ENCODE assay signal across 8 mouse cellular contexts in the genomic region with DNA sequence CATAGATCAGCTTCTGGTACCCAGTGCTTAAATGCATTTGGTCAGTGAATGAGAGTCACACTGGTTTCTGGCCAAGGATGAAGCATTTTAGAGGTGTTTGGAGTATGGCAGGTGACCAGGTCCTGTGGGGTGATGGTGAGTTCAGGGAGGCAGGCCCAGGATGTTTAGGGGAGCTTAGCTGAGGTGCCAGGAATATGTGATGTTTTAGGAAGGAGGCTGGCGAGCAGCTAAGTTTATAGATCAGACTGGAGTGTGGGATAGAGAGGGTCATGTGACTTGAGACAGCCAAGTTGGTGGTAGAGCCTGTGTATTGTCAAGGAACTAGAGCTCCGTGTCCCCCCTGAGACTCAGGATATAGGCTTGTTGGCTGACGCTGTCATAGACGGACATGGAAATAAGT. TPM values are rescaled to one million over a fixed set of nuclear protein-coding genes. Genes with fewer than 3 reads are reported as not detected.
DNase-seq lines count a peak whose midpoint lies in the region; ATAC-seq and TF ChIP-seq lines count a peak whose summit lies in the region.

No protein-coding gene starts in this region.

- peaks cover 41% of the 10 kb centered on the region for H3K4me1 ChIP-seq in heart, embryonic 12.5 days (replicated peaks)
- H3K4me1 ChIP-seq in E14TG2a.4 (replicated peaks; ENCODE audit: low read depth, low read length) = peaks cover 83% of the 10 kb centered on the region
- H3K4me1 ChIP-seq in forebrain, embryonic 14.5 days (ENCODE audit: control insufficient read depth, insufficient read depth, low read length) = peaks cover 18% of the 10 kb centered on the region
- H3K4me1 ChIP-seq in liver, embryonic 15.5 days (replicated peaks) = peaks cover 80% of the 10 kb centered on the region

- peak overlapping the region; percentile 94; the same call in 1 of the 2 replicates for H3K9ac ChIP-seq in heart, embryonic 12.5 days
- peak overlapping the region; percentile 88; the same call in 1 of the 2 replicates for H3K9ac ChIP-seq in forebrain, embryonic 14.5 days (ENCODE audit: low read length)
- peak overlapping the region; percentile 90 for H3K9ac ChIP-seq in liver, embryonic 15.5 days

- no peaks in the 10 kb centered on the region for H3K9me3 ChIP-seq in heart, embryonic 12.5 days (replicated peaks)
- H3K9me3 ChIP-seq in E14TG2a.4 (ENCODE audit: low read length) = no peaks in the 10 kb centered on the region
- no peaks in the 10 kb centered on the region for H3K9me3 ChIP-seq in forebrain, embryonic 14.5 days (replicated peaks; ENCODE audit: control insufficient read depth, low read length)
- H3K9me3 ChIP-seq in liver, embryonic 15.5 days (replicated peaks) = no peaks in the 10 kb centered on the region

- H3K27me3 ChIP-seq in heart, embryonic 12.5 days (replicated peaks) = no peaks in the 10 kb centered on the region
- peaks cover 5% of the 10 kb centered on the region; the same call in 1 of the 2 replicates for H3K27me3 ChIP-seq in E14TG2a.4 (ENCODE audit: insufficient read depth, low read length)
- H3K27me3 ChIP-seq in forebrain, embryonic 14.5 days (replicated peaks; ENCODE audit: control insufficient read depth, insufficient read depth, low read length) = no peaks in the 10 kb centered on the region
- no peaks in the 10 kb centered on the region for H3K27me3 ChIP-seq in liver, embryonic 15.5 days

- H3K36me3 ChIP-seq in heart, embryonic 12.5 days = peaks cover 7% of the 10 kb centered on the region
- H3K36me3 ChIP-seq in E14TG2a.4 (ENCODE audit: insufficient read depth, low read length) = peaks cover 40% of the 10 kb centered on the region
- peaks cover 7% of the 10 kb centered on the region for H3K36me3 ChIP-seq in forebrain, embryonic 14.5 days (ENCODE audit: control insufficient read depth, insufficient read depth, low read length)
- H3K36me3 ChIP-seq in liver, embryonic 15.5 days (replicated peaks) = peaks cover 30% of the 10 kb centered on the region

- intact Hi-C loops in heart, postnatal 14 days (cut with DNase I) = loop anchor here (5.0 kb wide), 1 partner anchor 286 kb away; the partner anchor contains the start of gene Cox6a1

- DNase-seq in heart, postnatal 14 days = no peak
- no peak for DNase-seq in forebrain, embryonic 14.5 days (ENCODE audit: low spot score)
- no peak for DNase-seq in left cerebral cortex, adult 9 months (ENCODE audit: low spot score in 2 of 2)
- no peak for DNase-seq in thymus, postnatal 25 days

- H3K27ac ChIP-seq in heart, embryonic 12.5 days (ENCODE audit: poor library complexity, severe bottlenecking) = no peak overlapping the region
- H3K27ac ChIP-seq in forebrain, embryonic 14.5 days (ENCODE audit: low read depth, low read length) = no peak overlapping the region
- peak overlapping the region; percentile 99 for H3K27ac ChIP-seq in liver, embryonic 15.5 days (replicated peaks)

- H3K4me3 ChIP-seq in heart, embryonic 12.5 days = peak overlapping the region; percentile 97
- H3K4me3 ChIP-seq in E14TG2a.4 (replicated peaks; ENCODE audit: low read length) = peak overlapping the region; percentile 97
- H3K4me3 ChIP-seq in forebrain, embryonic 14.5 days (ENCODE audit: low read depth, low read length) = peak overlapping the region; percentile 77
- peak overlapping the region; percentile 92 for H3K4me3 ChIP-seq in liver, embryonic 15.5 days (replicated peaks)

- 40% methylated on average over 4 of the region's 4 CpGs for WGBS in heart, embryonic 12.5 days
- WGBS in forebrain, embryonic 14.5 days = 67% methylated on average over 4 of the region's 4 CpGs
- 56% methylated on average over 4 of the region's 4 CpGs for WGBS in liver, embryonic 15.5 days (ENCODE audit: insufficient replicate concordance)

- no peak for TF ChIP-seq CTCF in E14TG2a.4 (conservative IDR thresholded peaks at IDR 0.05; ENCODE audit: low read length)

- peak overlapping the region; percentile 87 for H3K4me2 ChIP-seq in heart, embryonic 12.5 days
- H3K4me2 ChIP-seq in forebrain, embryonic 14.5 days (ENCODE audit: low read length) = peak overlapping the region; percentile 82
- peak overlapping the region; percentile 80 for H3K4me2 ChIP-seq in liver, embryonic 15.5 days

- no peak for ATAC-seq in heart, embryonic 12.5 days (ENCODE audit: insufficient number of reproducible peaks, low FRiP score)
- ATAC-seq in forebrain, embryonic 14.5 days = no peak
- ATAC-seq in liver, embryonic 15.5 days (ENCODE audit: insufficient read depth) = no peak
- ATAC-seq in activated CD4-positive, CD25-positive, alpha-beta regulatory T cell, adult 4 months = no peak

RNA-seq across cellular contexts. Expression of gene Rab35, which starts 1.4 kb away (rescaled TPM):
- 20.1 and 20.9 TPM in 2 replicates for polyA plus RNA-seq in heart, embryonic 12.5 days (2016; fragmentation: Nextera tagmentation; extraction: Ambion mirVana)
- total RNA-seq in heart, postnatal 14 days (2021) = 10 to 100 TPM; 41.5 to 41.8 TPM
- polyA plus RNA-seq in forebrain, embryonic 14.5 days (2014; fragmentation: Nextera tagmentation; extraction: Ambion mirVana) = 17.7 and 18.7 TPM in 2 replicates
- 12.0 and 13.1 TPM in 2 replicates for polyA plus RNA-seq in liver, embryonic 15.5 days (2015; fragmentation: Nextera tagmentation; extraction: Ambion mirVana)
- polyA plus RNA-seq in activated CD4-positive, CD25-positive, alpha-beta regulatory T cell, adult 4 months (2017; shearing (Covaris generic)) = 1 to 10 TPM; 8.0 to 8.5 TPM
